Mouse (Mus musculus) lung, embryonic 16.5 days (tissue): ENCODE data around the gene Eef1g. TPM values are rescaled to one million over a fixed set of nuclear protein-coding genes. Genes with fewer than 3 reads are reported as not detected.

ENCODE experiments used
- ATAC-seq: fragments of 200-750 bp; cut with Nextera tagmentation; 2 replicates; pipeline ENCODE4 v1.8.0; 2017; ENCODE audit warnings: low read depth, mild to moderate bottlenecking, moderate library complexity
- H3K27ac ChIP-seq: fragments of 300-500 bp; sonication (generic); 2 replicates; pipeline ENCODE4 v1.5.1; 2014; ENCODE audit warnings: mild to moderate bottlenecking, control low read depth, low read length
- H3K27me3 ChIP-seq: fragments of 300-500 bp; sonication (generic); 2 replicates; pipeline ENCODE4 v1.6.1; 2014; ENCODE audit warnings: low read depth, low read length, mixed read lengths; ENCODE audit not compliant: control insufficient read depth, insufficient read depth
- H3K36me3 ChIP-seq: fragments of 300-500 bp; sonication (generic); 2 replicates; pipeline ENCODE4 v1.6.1; 2014; ENCODE audit warnings: low read length; ENCODE audit not compliant: control insufficient read depth, insufficient read depth
- H3K4me1 ChIP-seq: fragments of 300-500 bp; sonication (generic); replicated peaks from 2 replicates; pipeline ENCODE4 v1.6.1; 2014; ENCODE audit warnings: low read length, mixed read lengths; ENCODE audit not compliant: control insufficient read depth, insufficient read depth
- H3K4me2 ChIP-seq: fragments of 300-500 bp; sonication (generic); 2 replicates; pipeline ENCODE4 v1.6.1; 2014; ENCODE audit warnings: low read depth, low read length, control low read depth
- H3K4me3 ChIP-seq: fragments of 300-500 bp; sonication (generic); 2 replicates; pipeline ENCODE4 v1.5.1; 2014; ENCODE audit warnings: mild to moderate bottlenecking, low read length, control low read depth
- H3K9ac ChIP-seq: fragments of 300-500 bp; sonication (generic); 2 replicates; pipeline ENCODE4 v1.6.1; 2014; ENCODE audit warnings: low read length, control low read depth
- H3K9me3 ChIP-seq: fragments of 300-500 bp; sonication (generic); 2 replicates; pipeline ENCODE4 v1.6.1; 2016; ENCODE audit warnings: low read length; ENCODE audit not compliant: control insufficient read depth
- WGBS: fragments of 180-500 bp; shearing (Covaris S2); extraction: QIAGEN DNeasy Blood & Tissue Kit; methylation state at CpG from one replicate; pipeline ENCODE4 v1.1.7; 2014; 5-methylcytosine and 5-hydroxymethylcytosine counted together
- polyA plus RNA-seq: library from polyadenylated mRNA; unstranded; fragments of >200 nt; fragmentation: Nextera tagmentation; extraction: Ambion mirVana; gene quantifications from 2 replicates; pipeline ENCODE4 v1.2.1, GENCODE M21; 2015

Eef1g gene
- polyA plus RNA-seq, 1 experiment from 2014 or later = 366 TPM

- H3K9me3 ChIP-seq = no peaks in the 10 kb centered on the region
- peaks cover 60% of the 10 kb centered on the region for H3K36me3 ChIP-seq
- no peaks in the 10 kb centered on the region for H3K27me3 ChIP-seq
- no peak overlapping the region for H3K4me2 ChIP-seq
- H3K4me3 ChIP-seq = no peak overlapping the region
- H3K27ac ChIP-seq = no peak overlapping the region
- ATAC-seq = peak; percentile 79
- H3K4me1 ChIP-seq = peaks cover 3% of the 10 kb centered on the region; the same call in 1 of the 2 replicates
- WGBS = 37% methylated on average over 3 of the region's 3 CpGs
- H3K9ac ChIP-seq = no peak overlapping the region
These were observed 9.7 kb downstream of the Eef1g start for GRCm38 (mm10) chr19:8976535-8976934.

GRCm38 (mm10) chr19:8980771-8981170, 13.9 kb downstream of the Eef1g start:
- Histone ChIP-seq H3K27me3 (no peaks in the 10 kb centered on the region), H3K36me3 (peaks cover 23% of the 10 kb centered on the region), H3K4me3 (no peak overlapping the region), H3K4me2 (no peak overlapping the region), H3K4me1 (peaks cover 39% of the 10 kb centered on the region), H3K27ac (no peak overlapping the region), H3K9me3 (no peaks in the 10 kb centered on the region), H3K9ac (no peak overlapping the region)
- ATAC-seq = no peak
- 58% methylated on average over 5 of the region's 5 CpGs for WGBS

- Histone ChIP-seq H3K9ac (no peak overlapping the region), H3K27ac (peak overlapping the region; percentile 64; the same call in 1 of the 2 replicates), H3K36me3 (peaks cover 23% of the 10 kb centered on the region), H3K4me2 (no peak overlapping the region), H3K4me3 (no peak overlapping the region), H3K4me1 (peaks cover 44% of the 10 kb centered on the region), H3K27me3 (no peaks in the 10 kb centered on the region), H3K9me3 (no peaks in the 10 kb centered on the region)
- no peak for ATAC-seq
- WGBS = 48% methylated on average over 2 of the region's 2 CpGs
These were observed 14.8 kb downstream of the Eef1g start for GRCm38 (mm10) chr19:8981450-8982168.

DNA sequence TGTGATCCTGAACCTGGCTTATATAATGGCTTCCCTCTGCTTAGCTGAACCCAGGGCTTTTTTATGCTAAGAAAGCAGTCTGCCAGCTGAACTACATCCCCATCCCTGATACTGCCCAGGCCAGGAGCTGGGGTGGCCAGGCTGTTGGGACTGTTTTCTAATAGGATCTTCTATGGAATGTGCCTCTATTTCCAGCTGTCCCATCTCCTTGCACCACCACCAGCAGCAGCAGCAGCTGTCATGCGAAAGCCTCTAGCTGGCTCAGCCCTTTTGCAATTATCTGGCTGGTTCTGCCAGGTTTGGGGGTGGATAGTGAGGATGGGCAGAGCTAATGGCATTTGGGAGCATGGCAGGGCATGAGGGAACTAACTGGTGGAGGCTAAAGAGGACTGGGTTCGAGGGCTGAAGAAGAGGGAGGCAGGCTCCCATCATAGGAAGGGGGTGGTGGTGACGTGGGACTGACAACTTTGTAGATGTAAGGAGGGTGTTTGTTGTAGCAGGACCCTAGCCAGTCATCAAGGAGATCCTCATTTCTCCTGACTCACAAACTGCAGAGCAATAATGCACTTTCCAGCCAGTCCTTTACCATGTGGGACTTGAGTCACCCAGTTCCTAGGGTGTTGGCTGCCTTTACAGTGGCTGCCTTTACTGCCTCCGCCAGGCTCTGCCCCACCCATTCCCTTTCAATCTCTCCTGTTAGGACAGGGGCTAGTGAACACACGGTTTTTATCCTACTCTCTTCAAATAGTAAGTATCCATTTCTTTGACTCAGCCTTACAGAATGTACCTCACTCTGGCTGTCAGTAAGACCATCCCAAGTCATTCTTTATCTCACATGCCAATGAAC, 15.7 kb downstream of the Eef1g start:
- no peak overlapping the region for H3K4me3 ChIP-seq
- 36% methylated on average over 5 of the region's 5 CpGs for WGBS
- H3K9ac ChIP-seq = 0 out of 2 replicates have a peak overlapping the region, but pooled peaks have one; percentile 1
- H3K9me3 ChIP-seq = no peaks in the 10 kb centered on the region
- peaks cover 19% of the 10 kb centered on the region for H3K36me3 ChIP-seq
- no peak overlapping the region for H3K4me2 ChIP-seq
- H3K27me3 ChIP-seq = no peaks in the 10 kb centered on the region
- peak overlapping the region; percentile 64 for H3K27ac ChIP-seq
- peaks cover 44% of the 10 kb centered on the region for H3K4me1 ChIP-seq
- ATAC-seq = peak; percentile 52

- no peak overlapping the region for H3K4me2 ChIP-seq
- 18% methylated on average over 4 of the region's 4 CpGs for WGBS
- H3K9me3 ChIP-seq = no peaks in the 10 kb centered on the region
- H3K36me3 ChIP-seq = peaks cover 14% of the 10 kb centered on the region
- no peaks in the 10 kb centered on the region for H3K27me3 ChIP-seq
- peak overlapping the region; percentile 64 for H3K27ac ChIP-seq
- H3K9ac ChIP-seq = no peak overlapping the region
- H3K4me1 ChIP-seq = peaks cover 49% of the 10 kb centered on the region
- ATAC-seq = peak; percentile 53
- H3K4me3 ChIP-seq = no peak overlapping the region
These were observed 16.4 kb downstream of the Eef1g start for GRCm38 (mm10) chr19:8983150-8983650.

DNA sequence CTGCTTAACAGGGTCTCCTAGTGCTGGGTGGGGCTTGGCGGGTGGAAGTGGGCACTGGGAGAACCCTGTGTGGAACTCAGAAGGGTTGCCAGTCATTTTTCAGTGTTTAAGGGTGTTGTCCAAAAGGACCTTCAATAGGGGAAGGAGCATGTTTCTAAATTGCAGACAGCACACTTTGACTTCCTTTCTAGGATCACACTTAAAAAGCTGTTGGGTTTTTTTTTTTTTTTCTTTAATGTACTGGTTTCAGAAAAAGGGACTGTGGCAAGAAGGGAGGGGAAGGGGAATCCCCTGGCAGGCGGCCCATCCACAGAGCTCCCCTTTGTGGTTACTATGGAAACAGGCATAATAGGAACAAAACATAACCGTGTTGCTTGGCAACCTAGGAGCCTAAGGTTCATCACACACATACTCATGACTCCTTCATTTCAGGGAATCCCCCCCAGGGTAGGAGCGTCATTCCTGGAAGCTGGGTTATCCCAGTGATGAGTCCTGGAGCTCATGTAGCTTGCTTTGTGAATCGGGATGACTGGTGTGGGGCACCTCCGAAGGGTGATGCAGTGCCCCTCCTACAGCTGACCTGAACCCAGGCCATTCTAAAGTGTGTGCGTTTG, 17.5 kb downstream of the Eef1g start:
- H3K27me3 ChIP-seq = no peaks in the 10 kb centered on the region
- H3K4me3 ChIP-seq = no peak overlapping the region
- H3K27ac ChIP-seq = peak overlapping the region; percentile 45; the same call in 1 of the 2 replicates
- peak overlapping the region; percentile 21; the same call in 1 of the 2 replicates for H3K9ac ChIP-seq
- 12% methylated on average over 7 of the region's 7 CpGs for WGBS
- H3K36me3 ChIP-seq = peaks cover 4% of the 10 kb centered on the region
- H3K4me1 ChIP-seq = peaks cover 55% of the 10 kb centered on the region
- no peak overlapping the region; the same call in 1 of the 2 replicates for H3K4me2 ChIP-seq
- ATAC-seq = no peak
- no peaks in the 10 kb centered on the region for H3K9me3 ChIP-seq

DNA sequence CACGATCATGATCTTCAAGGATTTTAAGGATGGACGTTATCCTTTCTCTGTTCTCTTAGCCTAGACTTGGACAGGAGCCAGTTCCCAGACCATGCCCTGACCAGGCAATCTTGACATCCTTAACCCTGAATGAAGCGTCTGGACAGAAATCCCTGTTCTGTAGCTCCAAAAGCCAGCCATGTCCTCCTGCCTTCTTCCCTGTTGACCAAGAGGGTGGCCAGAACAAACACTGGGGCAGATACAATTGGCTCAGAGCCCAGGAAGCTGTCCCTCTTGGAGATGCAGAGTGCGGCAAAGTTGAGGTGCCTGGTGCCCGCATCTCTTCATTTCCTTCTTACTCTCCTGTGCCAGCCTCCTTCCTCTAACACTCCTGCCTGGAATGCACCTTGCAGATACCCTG, 19.1 kb downstream of the Eef1g start:
- WGBS = 39% methylated on average over 5 of the region's 5 CpGs
- Histone ChIP-seq H3K27me3 (no peaks in the 10 kb centered on the region), H3K9me3 (no peaks in the 10 kb centered on the region), H3K4me2 (no peak overlapping the region), H3K4me1 (peaks cover 57% of the 10 kb centered on the region), H3K36me3 (no peaks in the 10 kb centered on the region), H3K27ac (no peak overlapping the region), H3K9ac (no peak overlapping the region), H3K4me3 (no peak overlapping the region)
- no peak for ATAC-seq

GRCm38 (mm10) chr19:8987816-8988215, 21.0 kb downstream of the Eef1g start:
- H3K9me3 ChIP-seq = no peaks in the 10 kb centered on the region
- no peak overlapping the region; the same call in 1 of the 2 replicates for H3K27ac ChIP-seq
- WGBS = 71% methylated on average over 2 of the region's 2 CpGs
- H3K4me3 ChIP-seq = no peak overlapping the region
- H3K36me3 ChIP-seq = no peaks in the 10 kb centered on the region
- ATAC-seq = no peak
- no peak overlapping the region for H3K9ac ChIP-seq
- H3K27me3 ChIP-seq = no peaks in the 10 kb centered on the region
- no peak overlapping the region for H3K4me2 ChIP-seq
- H3K4me1 ChIP-seq = peaks cover 67% of the 10 kb centered on the region
